Mouse (Mus musculus) forebrain, embryonic 12.5 days (tissue): Measurements from ENCODE around the gene Gfi1. TPM values are rescaled to one million over a fixed set of nuclear protein-coding genes. Genes with fewer than 3 reads are reported as not detected.

Experiments
- ATAC-seq: fragments of 200-750 bp; cut with Nextera tagmentation; 2 replicates; pipeline ENCODE4 v1.8.0; 2017; ENCODE audit warnings: moderate TSS enrichment; ENCODE audit not compliant: low FRiP score
- H3K27ac ChIP-seq: fragments of 300-500 bp; sonication (generic); 2 replicates; pipeline ENCODE4 v1.5.1; 2016; ENCODE audit warnings: mild to moderate bottlenecking
- H3K27me3 ChIP-seq: fragments of 300-500 bp; sonication (generic); 2 replicates; pipeline ENCODE4 v1.6.1; 2016; ENCODE audit warnings: mild to moderate bottlenecking
- H3K36me3 ChIP-seq: fragments of 300-500 bp; sonication (generic); replicated peaks from 2 replicates; pipeline ENCODE4 v1.6.1; 2016; ENCODE audit warnings: mild to moderate bottlenecking
- H3K4me1 ChIP-seq: fragments of 300-500 bp; sonication (generic); 2 replicates; pipeline ENCODE4 v1.6.1; 2016
- H3K4me2 ChIP-seq: fragments of 300-500 bp; sonication (generic); 2 replicates; pipeline ENCODE4 v1.6.1; 2016; ENCODE audit warnings: mild to moderate bottlenecking, moderate library complexity
- H3K4me3 ChIP-seq: fragments of 300-500 bp; sonication (generic); replicated peaks from 2 replicates; pipeline ENCODE4 v1.5.1; 2016; ENCODE audit warnings: mild to moderate bottlenecking
- H3K9ac ChIP-seq: fragments of 300-500 bp; sonication (generic); 2 replicates; pipeline ENCODE4 v1.6.1; 2016; ENCODE audit warnings: mild to moderate bottlenecking
- H3K9me3 ChIP-seq: fragments of 300-500 bp; sonication (generic); 2 replicates; pipeline ENCODE4 v1.6.1; 2016
- WGBS: fragments of 180-500 bp; shearing (Covaris S2); methylation state at CpG from one replicate; pipeline ENCODE4 v1.1.7; 2016; 5-methylcytosine and 5-hydroxymethylcytosine counted together
- polyA plus RNA-seq: library from polyadenylated mRNA; unstranded; fragments of >200 nt; fragmentation: Nextera tagmentation; extraction: Ambion mirVana; gene quantifications from 2 replicates; pipeline ENCODE4 v1.2.1, GENCODE M21; 2016

The Gfi1 gene
- polyA plus RNA-seq, 1 experiment from 2014 or later, result not detected

DNA sequence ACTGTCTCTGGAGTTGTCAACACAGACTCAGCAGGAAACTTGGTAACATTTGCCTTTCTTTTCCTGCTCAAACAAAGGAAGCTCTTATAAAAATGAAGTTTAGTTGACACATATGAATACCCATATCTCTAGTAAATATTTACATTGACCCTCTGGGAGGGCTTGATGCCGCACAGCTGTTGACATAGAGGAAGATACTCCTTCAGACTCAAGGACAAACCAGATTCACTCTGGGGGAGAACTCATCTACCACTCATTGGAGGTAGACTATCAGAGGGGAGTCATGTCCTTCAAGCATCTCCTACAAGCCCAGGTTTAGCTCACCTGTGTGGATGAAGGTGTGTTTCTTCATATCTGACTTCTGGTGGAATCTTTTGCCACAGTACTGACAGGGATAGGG lies 6.0 kb downstream of the Gfi1 start:
- H3K4me3 ChIP-seq, result no peak overlapping the region
- H3K27me3 ChIP-seq, result peaks cover 88% of the 10 kb centered on the region
- H3K4me1 ChIP-seq, result peaks cover 30% of the 10 kb centered on the region
- ATAC-seq, result no peak
- H3K9ac ChIP-seq, result no peak overlapping the region
- H3K9me3 ChIP-seq, result no peaks in the 10 kb centered on the region
- H3K27ac ChIP-seq, result no peak overlapping the region
- no peaks in the 10 kb centered on the region for H3K36me3 ChIP-seq
- H3K4me2 ChIP-seq, result no peak overlapping the region
- 35% methylated on average over 1 of the region's 1 CpGs for WGBS

DNA sequence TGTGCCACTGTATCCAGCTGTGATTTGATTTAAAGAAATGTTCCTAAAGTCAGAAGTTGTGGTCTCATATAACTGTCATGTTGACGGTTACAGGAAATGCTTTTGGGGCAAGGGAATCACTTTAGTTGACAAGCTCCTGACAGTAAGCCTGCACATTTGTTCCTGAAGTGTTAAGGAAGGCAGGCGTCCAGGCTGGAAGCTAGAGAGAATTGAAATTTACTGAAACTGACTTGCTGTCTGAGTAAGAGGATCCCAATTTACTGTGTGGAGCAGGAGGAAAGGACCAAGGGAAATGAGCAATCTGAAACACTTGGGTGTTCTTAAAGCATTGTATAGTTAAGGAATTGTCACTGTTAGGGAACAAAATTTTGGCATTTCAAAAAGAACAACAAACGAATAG lies 6.6 kb downstream of the Gfi1 start:
- Histone ChIP-seq H3K27me3 (peaks cover 88% of the 10 kb centered on the region), H3K27ac (no peak overlapping the region), H3K4me2 (no peak overlapping the region), H3K4me1 (peaks cover 25% of the 10 kb centered on the region), H3K9ac (no peak overlapping the region), H3K36me3 (no peaks in the 10 kb centered on the region), H3K4me3 (no peak overlapping the region), H3K9me3 (no peaks in the 10 kb centered on the region)
- no peak for ATAC-seq
- WGBS, result 23% methylated on average over 3 of the region's 3 CpGs

- Histone ChIP-seq H3K9me3 (no peaks in the 10 kb centered on the region), H3K9ac (no peak overlapping the region), H3K27ac (no peak overlapping the region), H3K4me2 (no peak overlapping the region), H3K4me3 (no peak overlapping the region), H3K36me3 (no peaks in the 10 kb centered on the region), H3K4me1 (peaks cover 12% of the 10 kb centered on the region), H3K27me3 (peaks cover 83% of the 10 kb centered on the region)
- WGBS, result 11% methylated on average over 11 of the region's 11 CpGs
- no peak for ATAC-seq
Measured at GRCm38 (mm10) chr5:107717871-107718361, 7.9 kb downstream of the Gfi1 start.

GRCm38 (mm10) chr5:107711689-107712088 lies 14.1 kb downstream of the Gfi1 start:
- Histone ChIP-seq H3K4me2 (no peak overlapping the region), H3K36me3 (no peaks in the 10 kb centered on the region), H3K4me3 (no peak overlapping the region), H3K27me3 (peaks cover 28% of the 10 kb centered on the region), H3K27ac (no peak overlapping the region), H3K9ac (no peak overlapping the region), H3K9me3 (no peaks in the 10 kb centered on the region), H3K4me1 (no peaks in the 10 kb centered on the region)
- WGBS, result 76% methylated on average over 2 of the region's 2 CpGs
- ATAC-seq, result no peak

- no peak overlapping the region for H3K4me2 ChIP-seq
- H3K36me3 ChIP-seq, result no peaks in the 10 kb centered on the region
- no peak overlapping the region for H3K27ac ChIP-seq
- no peak for ATAC-seq
- H3K4me3 ChIP-seq, result no peak overlapping the region
- no peak overlapping the region for H3K9ac ChIP-seq
- 91% methylated on average over 8 of the region's 8 CpGs for WGBS
- no peaks in the 10 kb centered on the region for H3K4me1 ChIP-seq
- H3K27me3 ChIP-seq, result peaks cover 7% of the 10 kb centered on the region; the same call in 1 of the 2 replicates
- H3K9me3 ChIP-seq, result no peaks in the 10 kb centered on the region
Measured at GRCm38 (mm10) chr5:107708124-107708797, 17.6 kb downstream of the Gfi1 start.

- no peaks in the 10 kb centered on the region for H3K9me3 ChIP-seq
- no peaks in the 10 kb centered on the region for H3K36me3 ChIP-seq
- no peak overlapping the region for H3K4me2 ChIP-seq
- H3K4me1 ChIP-seq, result no peaks in the 10 kb centered on the region
- ATAC-seq, result no peak
- no peaks in the 10 kb centered on the region for H3K27me3 ChIP-seq
- 83% methylated on average over 1 of the region's 1 CpGs for WGBS
- no peak overlapping the region for H3K4me3 ChIP-seq
- H3K27ac ChIP-seq, result no peak overlapping the region
- no peak overlapping the region for H3K9ac ChIP-seq
Measured at GRCm38 (mm10) chr5:107706262-107706661, 19.6 kb downstream of the Gfi1 start.

DNA sequence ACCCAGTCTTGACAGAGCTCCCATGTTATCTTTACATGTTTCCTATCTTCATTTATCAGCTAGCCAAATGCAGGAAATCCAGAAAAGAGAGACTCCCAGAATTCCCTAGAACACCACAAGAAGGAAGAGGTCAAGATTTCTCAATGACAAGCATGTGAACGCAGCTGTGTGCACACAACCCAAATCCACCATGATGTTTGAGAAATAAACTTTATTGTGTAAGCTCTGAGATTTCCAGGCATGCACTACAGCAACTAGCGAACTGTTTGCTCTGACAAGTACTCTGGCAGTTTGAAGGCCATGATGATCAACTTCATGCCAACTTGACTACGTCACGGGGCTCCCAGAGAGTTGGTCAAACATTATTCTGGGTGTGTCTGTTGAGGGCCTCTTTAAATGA lies 20.1 kb downstream of the Gfi1 start:
- ATAC-seq, result no peak
- Histone ChIP-seq H3K4me2 (no peak overlapping the region), H3K9me3 (no peaks in the 10 kb centered on the region), H3K27ac (no peak overlapping the region), H3K4me3 (no peak overlapping the region), H3K9ac (no peak overlapping the region), H3K36me3 (no peaks in the 10 kb centered on the region), H3K4me1 (no peaks in the 10 kb centered on the region), H3K27me3 (no peaks in the 10 kb centered on the region)
- 91% methylated on average over 4 of the region's 4 CpGs for WGBS

- Histone ChIP-seq H3K36me3 (no peaks in the 10 kb centered on the region), H3K9ac (no peak overlapping the region), H3K4me2 (no peak overlapping the region), H3K4me3 (no peak overlapping the region), H3K4me1 (no peaks in the 10 kb centered on the region), H3K9me3 (no peaks in the 10 kb centered on the region), H3K27ac (no peak overlapping the region), H3K27me3 (no peaks in the 10 kb centered on the region)
- WGBS, result 88% methylated on average over 6 of the region's 6 CpGs
- no peak for ATAC-seq
Measured at GRCm38 (mm10) chr5:107703207-107703763, 22.6 kb downstream of the Gfi1 start.

- 88% methylated on average over 9 of the region's 9 CpGs for WGBS
- no peak overlapping the region for H3K4me2 ChIP-seq
- no peak overlapping the region for H3K9ac ChIP-seq
- H3K4me3 ChIP-seq, result no peak overlapping the region
- H3K4me1 ChIP-seq, result no peaks in the 10 kb centered on the region
- no peaks in the 10 kb centered on the region for H3K9me3 ChIP-seq
- no peak for ATAC-seq
- no peak overlapping the region for H3K27ac ChIP-seq
- H3K27me3 ChIP-seq, result no peaks in the 10 kb centered on the region
- H3K36me3 ChIP-seq, result no peaks in the 10 kb centered on the region
Measured at GRCm38 (mm10) chr5:107701658-107702057, 24.2 kb downstream of the Gfi1 start.

GRCm38 (mm10) chr5:107700873-107701272 lies 25.0 kb downstream of the Gfi1 start:
- WGBS, result 93% methylated on average over 10 of the region's 10 CpGs
- no peak overlapping the region for H3K27ac ChIP-seq
- H3K4me1 ChIP-seq, result no peaks in the 10 kb centered on the region
- H3K9me3 ChIP-seq, result no peaks in the 10 kb centered on the region
- no peak overlapping the region for H3K4me3 ChIP-seq
- ATAC-seq, result no peak
- H3K9ac ChIP-seq, result no peak overlapping the region
- no peak overlapping the region for H3K4me2 ChIP-seq
- no peaks in the 10 kb centered on the region for H3K27me3 ChIP-seq
- no peaks in the 10 kb centered on the region for H3K36me3 ChIP-seq

DNA sequence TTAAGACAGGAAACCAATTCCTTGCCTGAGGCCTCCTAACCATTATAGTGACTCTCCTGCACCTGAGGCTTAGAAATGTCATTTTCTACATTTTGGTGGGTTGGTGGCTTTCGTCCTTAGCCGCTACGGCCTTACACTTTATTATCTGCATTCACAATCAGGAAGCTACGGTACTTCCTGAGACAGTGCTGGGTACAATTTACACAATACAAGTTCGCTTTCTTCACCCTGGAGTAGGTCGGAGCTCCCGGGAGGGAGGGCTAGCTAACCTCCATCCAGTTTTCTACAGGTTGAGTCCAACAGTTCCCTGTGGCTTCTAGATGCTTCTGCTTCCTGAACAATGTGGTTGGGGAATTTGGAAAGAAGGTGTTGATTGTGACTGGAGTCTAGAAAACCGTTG lies 26.9 kb downstream of the Gfi1 start:
- Histone ChIP-seq H3K4me2 (no peak overlapping the region), H3K9ac (no peak overlapping the region), H3K27me3 (no peaks in the 10 kb centered on the region), H3K9me3 (no peaks in the 10 kb centered on the region), H3K27ac (no peak overlapping the region), H3K4me3 (no peak overlapping the region), H3K36me3 (no peaks in the 10 kb centered on the region), H3K4me1 (no peaks in the 10 kb centered on the region)
- no peak for ATAC-seq
- WGBS, result 88% methylated on average over 8 of the region's 8 CpGs

DNA sequence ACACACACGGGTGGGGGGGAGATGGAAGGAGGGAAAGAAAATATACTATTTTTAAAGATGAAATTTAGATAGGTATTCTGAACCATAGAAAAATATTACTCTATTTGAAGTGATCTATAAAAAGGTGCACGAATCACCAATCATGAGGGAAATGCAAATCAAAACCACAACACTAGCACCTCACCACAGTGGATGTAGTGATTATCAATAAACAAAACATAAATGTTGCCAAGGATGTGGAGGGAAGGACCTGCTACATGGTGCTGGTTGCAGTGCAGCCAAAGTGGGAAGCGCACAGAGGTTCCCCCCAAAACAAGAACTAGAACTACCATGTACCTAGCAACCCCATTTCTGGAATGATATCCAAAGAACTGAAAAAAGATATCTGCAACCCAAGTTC lies 30.8 kb downstream of the Gfi1 start:
- H3K27ac ChIP-seq, result no peak overlapping the region
- H3K4me2 ChIP-seq, result no peak overlapping the region
- 85% methylated on average over 3 of the region's 3 CpGs for WGBS
- no peaks in the 10 kb centered on the region for H3K9me3 ChIP-seq
- H3K4me3 ChIP-seq, result no peak overlapping the region
- no peak overlapping the region for H3K9ac ChIP-seq
- H3K27me3 ChIP-seq, result peaks cover 16% of the 10 kb centered on the region; the same call in 1 of the 2 replicates
- ATAC-seq, result no peak
- no peaks in the 10 kb centered on the region for H3K4me1 ChIP-seq
- no peaks in the 10 kb centered on the region for H3K36me3 ChIP-seq

- whole genome bisulfite sequencing, result 28% methylated on average over 9 of the region's 9 CpGs
- ATAC-seq, result peak; percentile 10; the same call in 1 of the 2 replicates
- Histone ChIP-seq H3K27ac (no peak overlapping the region), H3K4me1 (0 out of 2 replicates have a peak, but pooled peaks cover 5% of the 10 kb centered on the region), H3K9ac (peak overlapping the region; percentile 53), H3K27me3 (peaks cover 38% of the 10 kb centered on the region), H3K4me3 (peak overlapping the region; percentile 49), H3K36me3 (no peaks in the 10 kb centered on the region), H3K9me3 (no peaks in the 10 kb centered on the region), H3K4me2 (peak overlapping the region; percentile 70)
Measured at GRCm38 (mm10) chr5:107688499-107688866, 37.4 kb downstream of the Gfi1 start.
